Mouse (Mus musculus): Measurements from ENCODE around the gene Filip1l.

Gene Filip1l

GRCm38 (mm10) chr16:57575764-57576388 lies 223.0 kb downstream of the Filip1l start:
- DNase-seq: no peak

- no peak for DNase-seq
Observed at GRCm38 (mm10) chr16:57577519-57577918, 224.6 kb downstream of the Filip1l start.

- no peak for DNase-seq
Observed at GRCm38 (mm10) chr16:57580041-57580440, 227.1 kb downstream of the Filip1l start.

- DNase-seq: no peak
Observed at GRCm38 (mm10) chr16:57582008-57582407, 229.1 kb downstream of the Filip1l start.

- DNase-seq: no peak
Observed at GRCm38 (mm10) chr16:57585201-57585600, 232.3 kb downstream of the Filip1l start.

GRCm38 (mm10) chr16:57593422-57594157 lies 240.7 kb downstream of the Filip1l start:
- DNase-seq: no peak

- DNase-seq: no peak
Observed at GRCm38 (mm10) chr16:57597295-57597957, 244.5 kb downstream of the Filip1l start.

- DNase-seq: no peak
Observed at GRCm38 (mm10) chr16:57601031-57601430, 248.1 kb downstream of the Filip1l start.

GRCm38 (mm10) chr16:57606444-57607227 lies 253.7 kb downstream of the Filip1l start, which contains the start of gene Cmss1:
Gene Cmss1, minus strand, starts transcription at chr16:57606864.
- DNase-seq: peak; percentile 93

GRCm38 (mm10) chr16:57611768-57612167 lies 258.9 kb downstream of the Filip1l start:
- DNase-seq: peak; percentile 50
